Mouse (Mus musculus): ENCODE measurements around the gene Prdm16. TPM values are rescaled to one million over a fixed set of nuclear protein-coding genes. Genes with fewer than 3 reads are reported as not detected.

Prdm16 gene
- polyA plus RNA-seq, 1 experiment from 2014 or later = 58.8 TPM

GRCm38 (mm10) chr4:154299541-154300271, 337.0 kb downstream of the Prdm16 start:
- Histone ChIP-seq H3K27me3 (peaks cover 40% of the 10 kb centered on the region), H3K36me3 (no peaks in the 10 kb centered on the region), H3K4me3 (peak overlapping the region; percentile 58), H3K4me1 (peaks cover 13% of the 10 kb centered on the region), H3K4me2 (replicated peaks) (peak overlapping the region; percentile 95), H3K9ac (peak overlapping the region; percentile 62), H3K27ac (no peak overlapping the region), H3K9me3 (no peaks in the 10 kb centered on the region)
- peak; percentile 51 for ATAC-seq (ENCODE audit: low FRiP score, low read depth)
- WGBS = under 1% methylated on average over 66 of the region's 66 CpGs

DNA sequence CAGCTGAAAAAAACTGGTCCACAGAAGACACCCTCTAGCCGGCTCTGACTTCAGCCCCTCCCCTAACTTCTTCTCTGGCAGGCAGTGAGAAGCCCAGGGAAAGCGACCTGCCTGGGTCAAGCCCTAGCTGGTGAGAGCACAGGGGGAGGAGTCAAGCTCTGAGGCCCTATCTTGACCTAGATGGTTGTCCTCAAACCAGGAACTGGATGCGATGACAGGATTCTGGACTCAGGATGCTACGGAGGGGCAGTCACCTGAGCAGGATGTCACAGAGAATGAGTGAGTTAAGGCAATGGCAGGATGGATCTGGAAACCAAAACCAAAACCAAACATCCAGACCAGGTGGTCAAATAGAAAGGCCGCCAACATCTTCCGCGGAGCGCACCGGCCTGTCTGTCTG, 338.9 kb downstream of the Prdm16 start:
- no peaks in the 10 kb centered on the region for H3K36me3 ChIP-seq
- WGBS = 44% methylated on average over 9 of the region's 9 CpGs
- H3K27me3 ChIP-seq = peaks cover 40% of the 10 kb centered on the region
- no peak for ATAC-seq (ENCODE audit: low FRiP score, low read depth)
- no peak overlapping the region for H3K4me3 ChIP-seq
- H3K4me1 ChIP-seq = peaks cover 30% of the 10 kb centered on the region
- H3K9ac ChIP-seq = no peak overlapping the region
- H3K4me2 ChIP-seq (replicated peaks) = no peak overlapping the region
- H3K9me3 ChIP-seq = no peaks in the 10 kb centered on the region
- H3K27ac ChIP-seq = no peak overlapping the region

DNA sequence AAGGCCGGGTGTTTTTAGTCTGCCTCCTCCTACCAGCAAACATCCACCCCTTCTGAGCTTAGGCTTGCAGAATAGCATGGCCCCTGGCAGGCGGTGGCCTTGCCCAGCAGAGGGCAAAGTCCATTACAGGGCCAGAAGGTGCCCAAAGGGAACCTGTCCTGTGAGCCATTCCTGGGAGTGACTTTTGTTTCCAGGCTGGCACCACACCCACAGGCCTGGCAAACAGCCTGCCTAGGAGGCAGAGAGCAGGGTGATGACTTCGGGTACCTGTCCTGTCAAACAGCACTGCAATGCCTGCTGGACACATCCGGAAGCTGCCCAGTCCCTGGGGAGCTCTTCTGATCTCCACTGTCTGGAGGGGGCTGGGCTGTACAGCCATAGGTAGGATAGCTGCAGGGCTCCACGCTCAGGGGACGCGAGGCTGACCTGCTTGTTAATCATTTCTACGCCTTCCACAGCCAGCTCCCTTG, 342.4 kb downstream of the Prdm16 start:
- 26% methylated on average over 8 of the region's 8 CpGs for WGBS
- Histone ChIP-seq H3K9me3 (no peaks in the 10 kb centered on the region), H3K4me3 (no peak overlapping the region), H3K36me3 (no peaks in the 10 kb centered on the region), H3K9ac (no peak overlapping the region), H3K4me1 (peaks cover 19% of the 10 kb centered on the region), H3K4me2 (replicated peaks) (no peak overlapping the region), H3K27ac (no peak overlapping the region; the same call in 1 of the 2 replicates), H3K27me3 (peaks cover 18% of the 10 kb centered on the region)
- no peak for ATAC-seq (ENCODE audit: low FRiP score, low read depth)

DNA sequence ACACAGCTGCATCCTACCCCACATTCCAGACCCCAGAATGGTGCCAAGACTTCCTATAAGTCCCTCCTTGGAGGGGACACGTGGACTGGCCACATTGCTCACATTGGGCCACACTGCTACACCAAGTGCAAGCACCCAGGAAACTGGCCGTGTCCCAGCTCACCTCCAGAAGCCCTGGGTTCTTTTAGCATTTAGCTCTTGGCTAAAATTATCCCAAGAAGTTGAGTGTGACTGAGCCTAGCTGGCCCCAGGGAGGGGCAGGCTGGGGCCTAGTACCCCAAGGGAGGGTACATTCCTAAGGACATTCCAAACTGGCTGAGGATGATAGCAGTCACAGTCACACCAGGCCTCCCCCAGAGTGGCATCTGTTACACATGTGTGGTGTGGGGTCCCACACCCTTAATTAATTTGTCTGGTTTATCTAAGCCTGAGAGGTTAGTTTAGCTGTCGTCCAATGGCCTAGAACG, 342.9 kb downstream of the Prdm16 start:
- H3K4me2 ChIP-seq (replicated peaks) = no peak overlapping the region
- H3K27ac ChIP-seq = peak overlapping the region; percentile 23; the same call in 1 of the 2 replicates
- 43% methylated on average over 4 of the region's 4 CpGs for WGBS
- peaks cover 13% of the 10 kb centered on the region for H3K27me3 ChIP-seq
- no peak overlapping the region for H3K9ac ChIP-seq
- ATAC-seq (ENCODE audit: low FRiP score, low read depth) = no peak
- no peak overlapping the region for H3K4me3 ChIP-seq
- H3K36me3 ChIP-seq = no peaks in the 10 kb centered on the region
- H3K9me3 ChIP-seq = no peaks in the 10 kb centered on the region
- H3K4me1 ChIP-seq = peaks cover 19% of the 10 kb centered on the region

DNA sequence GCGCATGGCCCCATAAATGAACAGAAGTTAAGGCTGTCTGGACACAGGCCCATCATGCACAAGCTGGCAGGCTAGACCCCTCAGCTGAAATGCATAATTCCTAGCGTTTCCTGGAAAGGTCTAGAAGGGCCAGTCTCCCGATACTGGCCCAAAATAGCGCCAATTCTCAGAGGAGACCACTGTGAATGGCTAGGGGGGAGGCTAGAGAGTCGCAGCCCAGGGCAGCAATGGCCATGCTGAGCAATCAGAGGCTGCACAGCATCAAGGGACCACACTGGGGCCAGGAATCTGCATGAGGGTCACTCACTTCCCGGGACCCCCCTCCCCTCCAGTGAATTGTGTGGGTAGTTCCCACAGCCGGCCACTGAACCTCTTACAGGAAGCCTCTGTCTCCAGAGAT, 353.0 kb downstream of the Prdm16 start:
- no peaks in the 10 kb centered on the region for H3K9me3 ChIP-seq
- peaks cover 13% of the 10 kb centered on the region; the same call in 1 of the 2 replicates for H3K4me1 ChIP-seq
- H3K36me3 ChIP-seq = no peaks in the 10 kb centered on the region
- WGBS = 71% methylated on average over 7 of the region's 7 CpGs
- 0 out of 2 replicates have a peak overlapping the region, but pooled peaks have one; percentile 19 for H3K9ac ChIP-seq
- ATAC-seq (ENCODE audit: low FRiP score, low read depth) = no peak
- H3K27ac ChIP-seq = no peak overlapping the region
- H3K4me3 ChIP-seq = no peak overlapping the region
- H3K27me3 ChIP-seq = no peaks in the 10 kb centered on the region
- no peak overlapping the region for H3K4me2 ChIP-seq (replicated peaks)

DNA sequence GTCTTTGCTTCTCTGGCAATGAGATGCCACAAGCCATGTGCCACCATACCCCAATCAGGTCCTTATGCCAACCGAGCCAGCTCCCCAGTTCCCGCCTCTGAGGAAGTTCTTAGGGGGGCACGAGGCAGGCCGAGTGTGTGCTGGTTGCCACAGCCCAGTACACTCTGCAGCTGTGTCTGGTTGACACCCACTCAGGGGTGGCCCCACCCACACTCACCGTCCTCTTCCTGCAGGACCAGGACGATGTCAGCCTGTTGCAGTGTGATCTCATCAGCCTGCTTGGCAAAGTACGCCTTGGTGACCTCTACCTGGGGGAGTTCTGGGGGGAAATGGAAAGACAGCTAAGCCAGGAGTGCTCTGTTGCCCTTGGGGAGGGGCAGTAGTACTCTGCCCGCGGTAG, 357.2 kb downstream of the Prdm16 start:
- H3K27me3 ChIP-seq = no peaks in the 10 kb centered on the region

GRCm38 (mm10) chr4:154273000-154273399, 363.7 kb downstream of the Prdm16 start:
- H3K36me3 ChIP-seq = peaks cover 73% of the 10 kb centered on the region
- peak; percentile 42; the same call in 1 of the 2 replicates for ATAC-seq (ENCODE audit: low FRiP score, low read depth)

More for the DNA sequence above, 357.2 kb downstream of the Prdm16 start:
- 0 out of 2 replicates have a peak, but pooled peaks have one; percentile 12 for ATAC-seq (ENCODE audit: low FRiP score, low read depth)
- H3K9ac ChIP-seq = no peak overlapping the region
- no peak overlapping the region for H3K4me3 ChIP-seq
- no peak overlapping the region for H3K27ac ChIP-seq
- WGBS = 71% methylated on average over 9 of the region's 9 CpGs
- peaks cover 24% of the 10 kb centered on the region for H3K36me3 ChIP-seq
- H3K4me1 ChIP-seq = peaks cover 6% of the 10 kb centered on the region; the same call in 1 of the 2 replicates
- H3K9me3 ChIP-seq = no peaks in the 10 kb centered on the region
- no peak overlapping the region for H3K4me2 ChIP-seq (replicated peaks)

GRCm38 (mm10) chr4:154269520-154269919, 367.2 kb downstream of the Prdm16 start:
- no peaks in the 10 kb centered on the region for H3K9me3 ChIP-seq
- no peak overlapping the region for H3K4me2 ChIP-seq (replicated peaks)
- WGBS = 55% methylated on average over 10 of the region's 10 CpGs
- H3K27ac ChIP-seq = no peak overlapping the region; the same call in 1 of the 2 replicates
- peaks cover 84% of the 10 kb centered on the region for H3K36me3 ChIP-seq
- no peaks in the 10 kb centered on the region for H3K27me3 ChIP-seq
- no peaks in the 10 kb centered on the region for H3K4me1 ChIP-seq
- no peak overlapping the region for H3K4me3 ChIP-seq
- H3K9ac ChIP-seq = no peak overlapping the region
- ATAC-seq (ENCODE audit: low FRiP score, low read depth) = no peak

More at GRCm38 (mm10) chr4:154273000-154273399, 363.7 kb downstream of the Prdm16 start:
- no peak overlapping the region for H3K9ac ChIP-seq
- H3K27ac ChIP-seq = no peak overlapping the region
- no peak overlapping the region for H3K4me2 ChIP-seq (replicated peaks)
- no peaks in the 10 kb centered on the region for H3K9me3 ChIP-seq
- 47% methylated on average over 3 of the region's 3 CpGs for WGBS
- H3K4me1 ChIP-seq = no peaks in the 10 kb centered on the region
- no peak overlapping the region for H3K4me3 ChIP-seq
- no peaks in the 10 kb centered on the region for H3K27me3 ChIP-seq

- no peaks in the 10 kb centered on the region for H3K4me1 ChIP-seq
- H3K9me3 ChIP-seq = peaks cover 8% of the 10 kb centered on the region; the same call in 1 of the 2 replicates
- no peak for ATAC-seq (ENCODE audit: low FRiP score, low read depth)
- H3K36me3 ChIP-seq = peaks cover 89% of the 10 kb centered on the region
- H3K4me2 ChIP-seq (replicated peaks) = no peak overlapping the region
- H3K9ac ChIP-seq = no peak overlapping the region
- WGBS = 74% methylated on average over 6 of the region's 6 CpGs
- H3K27me3 ChIP-seq = no peaks in the 10 kb centered on the region
- H3K27ac ChIP-seq = no peak overlapping the region
- no peak overlapping the region for H3K4me3 ChIP-seq
Observed at GRCm38 (mm10) chr4:154267511-154267910, 369.2 kb downstream of the Prdm16 start.

Other genes with a start within 250 kb of the Prdm16 start
- not detected in 2 replicates for gene Actrt2, start 31.0 kb upstream of the Prdm16 start, polyA plus RNA-seq (2015; fragmentation: Nextera tagmentation; extraction: Ambion mirVana)
- 0.27 and 0.32 TPM in 2 replicates for gene Ttc34, start 200.6 kb upstream of the Prdm16 start, polyA plus RNA-seq (2015; fragmentation: Nextera tagmentation; extraction: Ambion mirVana)
- gene Mmel1, start 232.7 kb upstream of the Prdm16 start, polyA plus RNA-seq (2015; fragmentation: Nextera tagmentation; extraction: Ambion mirVana) = 0.05 and 0.23 TPM in 2 replicates

Measured in limb, embryonic 13.5 days (tissue).